Mouse (Mus musculus) monocyte, adult 2 months (primary cell): Measurements from ENCODE around the gene Ajm1.
"Not testable (repeated sequence)": the region's sequence is repeated elsewhere in the genome, so short reads cannot be mapped to it uniquely, and the experiment has no call there.

ENCODE experiments used
- DNase-seq, 2 experiments: peaks; one replicate each; pipeline ENCODE4 v3.0.0; 2022; ENCODE audit warnings: low spot score in 2 of 2, low read depth in 1 of 2

Gene Ajm1

DNA sequence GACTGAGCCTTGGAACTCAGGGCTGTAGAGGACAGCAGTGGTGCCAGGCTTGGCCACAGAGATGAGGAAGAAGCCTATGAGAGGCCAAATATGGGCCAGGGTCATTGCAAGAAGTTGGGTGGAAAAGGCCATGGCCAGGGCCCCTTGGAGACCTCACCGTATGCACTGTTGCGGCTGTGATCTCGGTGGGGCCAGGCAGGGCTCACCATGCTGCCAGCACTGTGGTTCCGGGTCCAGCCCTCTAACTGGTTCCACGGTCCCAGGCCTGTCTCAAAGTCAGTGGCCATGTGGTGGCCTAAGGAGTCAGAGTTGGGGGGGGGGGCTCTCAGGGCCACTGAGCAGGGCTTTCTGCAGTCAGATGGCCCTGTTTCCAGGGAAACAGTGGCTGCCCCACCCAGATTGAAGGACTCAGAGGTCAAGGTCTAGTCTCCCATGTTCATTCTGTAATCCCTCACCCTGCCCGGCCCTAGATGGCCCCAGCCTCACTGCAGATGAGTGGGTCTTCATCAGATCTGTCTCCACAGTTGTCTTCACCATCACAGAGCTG, 13.0 kb downstream of the Ajm1 start:
- DNase-seq: no peak

GRCm38 (mm10) chr2:25566558-25566957, 15.0 kb downstream of the Ajm1 start:
- DNase-seq: no peak

DNA sequence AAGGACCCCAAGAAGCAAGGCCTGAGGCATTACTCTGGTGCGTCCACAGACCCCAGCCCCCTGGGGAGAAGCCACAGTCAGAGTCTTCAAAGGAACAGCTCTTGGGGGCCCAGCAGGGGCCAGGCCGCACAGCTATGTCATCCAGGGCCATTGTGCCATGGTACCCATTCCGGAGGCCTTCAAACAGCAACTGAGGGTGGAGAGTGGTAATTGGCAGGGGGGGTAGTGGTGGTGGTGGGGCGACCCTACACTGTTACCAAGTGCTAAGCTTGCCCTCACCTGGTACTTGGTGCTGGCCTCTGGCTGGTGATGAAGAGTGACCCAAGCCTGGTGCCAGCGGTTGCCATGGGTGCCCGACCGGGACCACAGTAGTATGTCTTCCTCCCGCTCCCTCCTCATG, 15.8 kb downstream of the Ajm1 start:
- no peak for DNase-seq

DNA sequence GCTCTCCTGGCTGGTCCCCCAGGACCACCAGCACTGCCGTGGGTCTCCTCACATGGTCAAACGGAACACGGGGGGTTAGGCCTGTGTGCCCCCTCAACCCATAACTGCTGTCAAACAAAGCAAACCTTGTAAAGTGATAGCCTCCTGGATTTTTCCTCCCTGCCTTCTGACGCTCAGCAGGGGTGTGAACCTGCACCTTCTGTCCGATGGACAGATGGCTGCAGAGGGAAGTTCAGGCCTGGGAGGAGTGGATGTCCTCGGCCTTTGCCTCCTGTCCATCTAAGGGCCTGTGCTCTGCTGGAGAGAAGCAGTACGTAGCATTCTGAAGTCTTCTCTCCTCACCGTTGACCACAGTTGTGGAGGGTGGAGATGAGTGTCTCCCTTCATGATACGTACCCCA, 19.6 kb downstream of the Ajm1 start:
- no peak for DNase-seq

GRCm38 (mm10) chr2:25560551-25560950, 21.0 kb downstream of the Ajm1 start:
- DNase-seq: no peak

- no peak for DNase-seq
These were observed 22.8 kb downstream of the Ajm1 start for GRCm38 (mm10) chr2:25558774-25559173.

DNA sequence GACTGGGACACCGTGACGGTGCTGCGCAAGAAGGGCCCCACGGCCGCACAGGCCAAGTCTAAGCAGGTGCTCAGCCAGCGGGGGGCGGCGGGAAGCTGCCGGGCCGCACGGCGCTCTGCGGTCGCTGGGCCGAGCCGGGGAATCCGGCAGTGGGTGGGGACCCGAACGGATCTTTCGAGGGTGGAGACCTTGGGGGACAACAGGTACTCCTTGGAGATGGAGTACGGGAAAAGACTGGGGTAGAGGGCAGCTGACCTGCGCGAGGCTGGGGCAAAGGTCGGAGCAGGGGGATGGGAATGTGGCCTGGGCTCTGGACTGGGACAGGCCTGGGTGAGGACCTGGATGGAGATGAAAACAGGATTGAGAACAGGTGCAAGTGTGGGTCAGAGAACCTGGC, 23.6 kb downstream of the Ajm1 start:
- DNase-seq: no peak

DNA sequence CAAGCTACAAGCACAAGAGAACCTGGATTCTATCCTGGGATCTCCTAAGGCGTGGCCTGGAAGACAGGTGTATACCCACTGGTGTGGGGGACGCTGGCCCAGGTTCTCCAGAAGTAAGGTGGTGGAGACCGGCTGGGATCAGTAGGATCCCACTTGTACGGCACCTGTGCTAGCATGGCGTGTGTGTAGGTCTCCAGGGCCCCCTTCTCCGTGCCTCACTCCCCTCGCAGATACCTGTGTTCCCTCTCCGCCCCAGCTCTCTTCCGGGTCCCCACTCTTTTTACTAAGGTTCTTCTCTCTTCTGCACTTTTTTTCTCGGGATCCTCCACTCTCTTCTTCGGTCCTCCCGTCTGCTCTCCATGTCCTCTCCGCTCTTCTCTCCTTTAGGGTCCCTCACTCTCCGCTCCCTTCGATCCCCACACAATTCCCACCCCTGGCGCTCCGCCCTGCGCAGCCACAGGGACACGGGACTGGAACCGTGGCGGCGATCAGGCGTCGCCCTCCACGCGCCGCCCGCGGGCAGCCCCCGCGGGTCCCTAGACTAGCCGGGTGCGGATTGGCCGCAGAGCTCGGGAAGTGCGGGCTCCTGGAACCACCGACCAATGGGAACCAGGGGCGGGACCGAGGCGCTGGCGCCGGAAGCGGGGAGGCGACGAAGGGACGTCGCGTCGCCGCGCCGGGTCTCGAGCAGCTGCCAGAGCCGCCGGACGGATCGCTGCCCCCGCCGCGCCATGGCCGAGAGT, 24.2 kb downstream of the Ajm1 start, which contains the start of gene Edf1:
Gene Edf1 (plus strand): TSS at position 627 of the 743 bp plus-strand sequence.
- peak; percentile 62 to 84 for DNase-seq

DNA sequence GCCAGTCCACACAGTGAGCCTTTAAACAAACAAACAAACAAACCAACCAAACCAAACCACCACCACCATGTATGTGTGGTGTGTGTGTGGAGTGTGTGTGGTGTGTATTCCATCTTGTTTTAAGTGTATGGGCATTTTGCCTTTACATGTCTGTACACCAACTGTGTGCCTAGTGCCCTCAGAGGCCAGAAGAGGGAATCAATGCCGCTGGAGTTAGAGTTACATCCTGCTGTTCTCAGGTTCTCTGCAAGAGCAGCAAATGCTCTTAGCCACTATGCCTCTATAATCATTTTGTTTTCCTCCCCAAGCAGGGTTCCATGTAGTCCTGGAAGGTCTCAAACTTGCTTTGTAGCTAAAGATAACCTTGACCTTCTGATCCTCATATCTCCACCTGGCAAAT, 25.3 kb downstream of the Ajm1 start:
- no peak for DNase-seq

GRCm38 (mm10) chr2:25555479-25555878, 26.1 kb downstream of the Ajm1 start:
- not testable (repeated sequence) for DNase-seq

DNA sequence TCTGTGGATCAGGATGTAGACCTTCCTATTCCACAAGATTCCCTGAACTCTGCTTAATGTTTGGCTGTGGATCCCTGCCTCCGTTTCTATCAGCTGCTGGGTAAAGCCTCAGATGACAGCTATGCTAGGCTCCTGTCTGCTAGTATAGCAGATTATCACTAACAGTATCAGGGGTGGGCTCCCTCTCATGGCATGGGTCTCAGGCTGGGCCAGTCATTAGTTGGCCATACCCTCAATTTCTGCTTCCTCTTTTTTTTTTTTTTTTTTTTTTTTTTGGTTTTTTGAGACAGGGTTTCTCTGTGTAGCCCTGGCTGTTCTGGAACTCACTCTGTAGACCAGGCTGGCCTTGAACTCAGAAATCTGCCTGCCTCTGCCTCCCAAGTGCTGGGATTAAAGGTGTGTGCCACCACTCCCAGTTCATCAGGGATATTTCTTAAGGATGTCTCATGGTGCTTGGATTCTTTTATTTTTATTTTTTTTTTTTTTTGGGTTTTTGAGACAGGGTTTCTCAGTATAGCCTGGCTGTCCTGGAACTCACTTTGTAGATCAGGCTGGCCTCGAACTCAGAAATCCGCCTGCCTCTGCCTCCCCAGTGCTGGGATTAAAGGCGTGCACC, 28.3 kb downstream of the Ajm1 start:
- not testable (repeated sequence) for DNase-seq

DNA sequence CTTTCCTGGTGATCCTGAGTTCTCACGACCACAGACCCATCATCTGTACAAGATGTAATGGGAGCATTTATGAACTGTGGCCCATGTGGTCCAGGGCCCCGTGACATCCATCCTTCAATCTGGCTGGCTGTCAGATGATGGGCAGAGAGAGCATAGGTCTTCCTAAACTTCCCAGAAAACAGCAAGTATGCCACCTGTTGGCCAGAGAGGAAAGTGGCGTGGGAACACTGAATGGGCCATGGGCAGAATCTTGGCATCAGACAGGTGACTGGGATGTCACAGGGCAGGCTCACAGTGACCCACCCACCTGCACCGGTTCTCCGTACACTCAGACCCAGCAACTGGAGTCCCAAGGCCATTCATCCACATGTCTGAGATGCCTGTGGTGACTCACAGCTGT, 30.4 kb downstream of the Ajm1 start:
- no peak for DNase-seq

- no peak for DNase-seq
These were observed 32.3 kb downstream of the Ajm1 start for GRCm38 (mm10) chr2:25549021-25549991.

GRCm38 (mm10) chr2:25546811-25547491, 34.6 kb downstream of the Ajm1 start, which contains the start of gene Traf2:
TSS of gene Traf2 (minus strand) at chr2:25546940.
- peak; percentile 97 for DNase-seq

GRCm38 (mm10) chr2:25545996-25546810, 35.4 kb downstream of the Ajm1 start:
- no peak for DNase-seq

GRCm38 (mm10) chr2:25541644-25542367, 39.8 kb downstream of the Ajm1 start:
- DNase-seq: no peak

DNA sequence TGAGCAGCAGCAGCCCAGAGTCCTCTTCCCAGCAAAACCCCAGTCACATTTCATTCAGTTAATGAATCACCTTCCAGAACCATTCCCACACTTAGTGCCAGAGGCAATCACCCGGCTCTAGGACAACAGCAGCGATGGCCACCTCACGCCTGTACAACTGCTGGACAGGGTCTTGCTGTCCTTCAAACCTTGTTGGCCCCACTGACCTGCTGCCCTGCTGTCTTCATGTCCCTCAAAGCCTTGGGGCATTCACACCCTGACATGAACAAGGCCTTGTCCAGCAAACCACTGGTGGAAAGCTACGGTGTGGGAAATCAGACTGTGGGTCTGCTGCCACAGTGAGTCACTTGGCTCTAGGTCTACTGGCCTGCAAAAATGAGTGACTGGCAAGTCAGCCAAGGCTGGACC, 41.0 kb downstream of the Ajm1 start:
- DNase-seq: no peak

GRCm38 (mm10) chr2:25536531-25536930, 45.0 kb downstream of the Ajm1 start:
- DNase-seq: no peak

GRCm38 (mm10) chr2:25534866-25535182, 46.7 kb downstream of the Ajm1 start:
- DNase-seq: no peak
